Mouse (Mus musculus): ENCODE measurements around the gene Wdr91. TPM values are rescaled to one million over a fixed set of nuclear protein-coding genes. Genes with fewer than 3 reads are reported as not detected.
A peak's percentile ranks its signal among the peaks of the same experiment; 100 is the strongest.

Gene Wdr91
- polyA plus RNA-seq, 1 experiment: 60.2 TPM

GRCm38 (mm10) chr6:34874101-34874921 is 36.4 kb downstream of the Wdr91 start:
- TF ChIP-seq CTCF (IDR thresholded peaks at IDR 0.05; ENCODE audit: borderline replicate concordance, control insufficient read depth, extremely low read depth, insufficient read depth, low read length, poor library complexity) (no peak), POLR2A (IDR thresholded peaks at IDR 0.05; ENCODE audit: control insufficient read depth, extremely low read depth, insufficient read depth, low read length, poor library complexity) (no peak)
- Histone ChIP-seq H3K27me3 (ENCODE audit: control insufficient read depth, insufficient read depth, low read length) (no peaks in the 10 kb centered on the region), H3K36me3 (ENCODE audit: control insufficient read depth, insufficient read depth, low read length) (no peaks in the 10 kb centered on the region), H3K4me1 (replicated peaks; ENCODE audit: control insufficient read depth, insufficient read depth, low read length) (peaks cover 43% of the 10 kb centered on the region), H3K27ac (ENCODE audit: control insufficient read depth, insufficient read depth, low read length) (peak overlapping the region; percentile 88), H3K4me3 (ENCODE audit: control insufficient read depth, insufficient read depth, low read length) (no peak overlapping the region)
- DNase-seq: no peak
- WGBS: 40% methylated on average over 21 of the region's 21 CpGs

GRCm38 (mm10) chr6:34872871-34873270 is 37.8 kb downstream of the Wdr91 start:
- Histone ChIP-seq H3K36me3 (ENCODE audit: control insufficient read depth, insufficient read depth, low read length) (no peaks in the 10 kb centered on the region), H3K27ac (ENCODE audit: control insufficient read depth, insufficient read depth, low read length) (no peak overlapping the region), H3K4me1 (replicated peaks; ENCODE audit: control insufficient read depth, insufficient read depth, low read length) (peaks cover 43% of the 10 kb centered on the region), H3K27me3 (ENCODE audit: control insufficient read depth, insufficient read depth, low read length) (no peaks in the 10 kb centered on the region), H3K4me3 (ENCODE audit: control insufficient read depth, insufficient read depth, low read length) (no peak overlapping the region)
- 92% methylated on average over 10 of the region's 10 CpGs for WGBS
- TF ChIP-seq POLR2A (IDR thresholded peaks at IDR 0.05; ENCODE audit: control insufficient read depth, extremely low read depth, insufficient read depth, low read length, poor library complexity): no peak
- TF ChIP-seq CTCF (IDR thresholded peaks at IDR 0.05; ENCODE audit: borderline replicate concordance, control insufficient read depth, extremely low read depth, insufficient read depth, low read length, poor library complexity): no peak
- DNase-seq: no peak

- peaks cover 47% of the 10 kb centered on the region for H3K4me1 ChIP-seq (replicated peaks; ENCODE audit: control insufficient read depth, insufficient read depth, low read length)
- H3K4me3 ChIP-seq (ENCODE audit: control insufficient read depth, insufficient read depth, low read length): no peak overlapping the region
- 87% methylated on average over 7 of the region's 7 CpGs for WGBS
- TF ChIP-seq CTCF (IDR thresholded peaks at IDR 0.05; ENCODE audit: borderline replicate concordance, control insufficient read depth, extremely low read depth, insufficient read depth, low read length, poor library complexity) (no peak), POLR2A (IDR thresholded peaks at IDR 0.05; ENCODE audit: control insufficient read depth, extremely low read depth, insufficient read depth, low read length, poor library complexity) (no peak)
- no peak overlapping the region for H3K27ac ChIP-seq (ENCODE audit: control insufficient read depth, insufficient read depth, low read length)
- no peaks in the 10 kb centered on the region for H3K36me3 ChIP-seq (ENCODE audit: control insufficient read depth, insufficient read depth, low read length)
- H3K27me3 ChIP-seq (ENCODE audit: control insufficient read depth, insufficient read depth, low read length): no peaks in the 10 kb centered on the region
- no peak for DNase-seq
Observed at GRCm38 (mm10) chr6:34871929-34872328, 38.7 kb downstream of the Wdr91 start.

- 80% methylated on average over 5 of the region's 5 CpGs for WGBS
- peaks cover 43% of the 10 kb centered on the region for H3K4me1 ChIP-seq (replicated peaks; ENCODE audit: control insufficient read depth, insufficient read depth, low read length)
- H3K36me3 ChIP-seq (ENCODE audit: control insufficient read depth, insufficient read depth, low read length): no peaks in the 10 kb centered on the region
- no peak for DNase-seq
- no peak overlapping the region for H3K27ac ChIP-seq (ENCODE audit: control insufficient read depth, insufficient read depth, low read length)
- no peaks in the 10 kb centered on the region for H3K27me3 ChIP-seq (ENCODE audit: control insufficient read depth, insufficient read depth, low read length)
- no peak overlapping the region for H3K4me3 ChIP-seq (ENCODE audit: control insufficient read depth, insufficient read depth, low read length)
- no peak for TF ChIP-seq CTCF (IDR thresholded peaks at IDR 0.05; ENCODE audit: borderline replicate concordance, control insufficient read depth, extremely low read depth, insufficient read depth, low read length, poor library complexity)
- TF ChIP-seq POLR2A (IDR thresholded peaks at IDR 0.05; ENCODE audit: control insufficient read depth, extremely low read depth, insufficient read depth, low read length, poor library complexity): no peak
Observed at GRCm38 (mm10) chr6:34870724-34871123, 40.0 kb downstream of the Wdr91 start.

- Histone ChIP-seq H3K27ac (ENCODE audit: control insufficient read depth, insufficient read depth, low read length) (peak overlapping the region; percentile 57; the same call in 1 of the 2 replicates), H3K4me1 (replicated peaks; ENCODE audit: control insufficient read depth, insufficient read depth, low read length) (peaks cover 38% of the 10 kb centered on the region), H3K27me3 (ENCODE audit: control insufficient read depth, insufficient read depth, low read length) (no peaks in the 10 kb centered on the region), H3K4me3 (ENCODE audit: control insufficient read depth, insufficient read depth, low read length) (no peak overlapping the region), H3K36me3 (ENCODE audit: control insufficient read depth, insufficient read depth, low read length) (no peaks in the 10 kb centered on the region)
- TF ChIP-seq POLR2A (IDR thresholded peaks at IDR 0.05; ENCODE audit: control insufficient read depth, extremely low read depth, insufficient read depth, low read length, poor library complexity): no peak
- no peak for TF ChIP-seq CTCF (IDR thresholded peaks at IDR 0.05; ENCODE audit: borderline replicate concordance, control insufficient read depth, extremely low read depth, insufficient read depth, low read length, poor library complexity)
- 56% methylated on average over 5 of the region's 5 CpGs for WGBS
- no peak for DNase-seq
Observed at GRCm38 (mm10) chr6:34870136-34870535, 40.5 kb downstream of the Wdr91 start.

- TF ChIP-seq POLR2A (IDR thresholded peaks at IDR 0.05; ENCODE audit: control insufficient read depth, extremely low read depth, insufficient read depth, low read length, poor library complexity): no peak
- no peak for TF ChIP-seq CTCF (IDR thresholded peaks at IDR 0.05; ENCODE audit: borderline replicate concordance, control insufficient read depth, extremely low read depth, insufficient read depth, low read length, poor library complexity)
- Histone ChIP-seq H3K36me3 (ENCODE audit: control insufficient read depth, insufficient read depth, low read length) (no peaks in the 10 kb centered on the region), H3K4me1 (replicated peaks; ENCODE audit: control insufficient read depth, insufficient read depth, low read length) (peaks cover 30% of the 10 kb centered on the region), H3K4me3 (ENCODE audit: control insufficient read depth, insufficient read depth, low read length) (no peak overlapping the region), H3K27me3 (ENCODE audit: control insufficient read depth, insufficient read depth, low read length) (no peaks in the 10 kb centered on the region), H3K27ac (ENCODE audit: control insufficient read depth, insufficient read depth, low read length) (peak overlapping the region; percentile 57)
- peak; percentile 63 for DNase-seq
- 10% methylated on average over 13 of the region's 13 CpGs for WGBS
Observed at GRCm38 (mm10) chr6:34869225-34869915, 41.3 kb downstream of the Wdr91 start.

Measured in thymus, adult 2 months (tissue).